In the genomic region with DNA sequence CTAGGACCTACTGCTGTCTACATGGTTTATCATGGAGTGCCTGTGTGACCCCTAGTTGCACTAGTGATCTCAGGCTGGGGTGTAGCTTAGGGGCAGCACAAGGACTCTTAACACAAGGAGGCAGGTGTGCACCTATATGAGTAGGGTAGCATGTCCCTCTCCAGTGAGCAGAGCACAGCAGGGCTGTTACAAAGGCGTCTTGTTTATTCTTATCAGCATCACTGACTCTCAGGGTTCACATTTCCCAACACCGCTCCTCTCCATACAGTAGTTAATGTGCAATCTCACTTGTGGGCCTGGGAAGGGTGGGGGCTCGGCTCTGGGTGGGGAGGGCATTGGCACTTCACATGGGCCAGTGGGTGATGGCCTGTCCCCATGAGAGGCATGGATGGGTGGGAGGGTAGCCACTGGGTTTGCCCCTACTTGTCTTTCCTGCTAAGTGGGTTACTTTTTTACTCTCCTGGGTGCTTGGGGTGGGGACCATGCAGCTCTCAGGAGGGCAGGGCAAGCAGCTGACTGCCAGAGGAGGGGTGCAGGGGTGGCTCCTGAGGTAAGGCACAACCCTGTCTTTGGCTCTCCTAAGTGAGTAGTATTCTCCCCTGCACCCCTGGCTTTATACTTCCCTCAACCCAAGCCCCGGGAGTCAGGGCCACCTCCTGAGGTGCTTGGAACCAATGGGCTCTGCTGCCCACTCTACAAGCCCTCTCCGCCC, we compare ENCODE assay signal across 7 mouse cellular contexts. TPM values are rescaled to one million over a fixed set of nuclear protein-coding genes. Genes with fewer than 3 reads are reported as not detected.
A peak's percentile ranks its signal among the peaks of the same experiment; 100 is the strongest.
DNase-seq lines count a peak whose midpoint lies in the region; ATAC-seq lines count a peak whose summit lies in the region.
"Not testable (repeated sequence)": the region's sequence is repeated elsewhere in the genome, so short reads cannot be mapped to it uniquely, and the experiment has no call there.

No protein-coding gene starts in this region.

- H3K36me3 ChIP-seq in forebrain, embryonic 11.5 days (ENCODE audit: control insufficient read depth, insufficient read depth, low read length) = not testable (repeated sequence)
- peaks cover 11% of the 10 kb centered on the region for H3K36me3 ChIP-seq in intestine, embryonic 15.5 days
- peaks cover 43% of the 10 kb centered on the region for H3K36me3 ChIP-seq in kidney, embryonic 14.5 days (ENCODE audit: control insufficient read depth, insufficient read depth, low read length)
- H3K36me3 ChIP-seq in liver, embryonic 13.5 days = peaks cover 43% of the 10 kb centered on the region
- H3K36me3 ChIP-seq in lung, embryonic 16.5 days (ENCODE audit: control insufficient read depth, insufficient read depth, low read length) = peaks cover 28% of the 10 kb centered on the region
- peaks cover 29% of the 10 kb centered on the region for H3K36me3 ChIP-seq in stomach, embryonic 15.5 days

- WGBS in forebrain, embryonic 11.5 days = 92% methylated on average over 5 of the region's 5 CpGs
- WGBS in intestine, embryonic 15.5 days = 77% methylated on average over 5 of the region's 5 CpGs
- 78% methylated on average over 5 of the region's 5 CpGs for WGBS in kidney, embryonic 14.5 days
- WGBS in liver, embryonic 13.5 days (ENCODE audit: insufficient replicate concordance) = 58% methylated on average over 5 of the region's 5 CpGs
- WGBS in lung, embryonic 16.5 days = 68% methylated on average over 5 of the region's 5 CpGs
- 78% methylated on average over 5 of the region's 5 CpGs for WGBS in stomach, embryonic 15.5 days

- H3K9me3 ChIP-seq in forebrain, embryonic 11.5 days (ENCODE audit: control insufficient read depth, low read length); intestine, embryonic 15.5 days; kidney, embryonic 14.5 days (ENCODE audit: control insufficient read depth, low read length); liver, embryonic 13.5 days (replicated peaks); lung, embryonic 16.5 days (ENCODE audit: control insufficient read depth, low read length); stomach, embryonic 15.5 days: not testable (repeated sequence)

- not testable (repeated sequence) for H3K4me3 ChIP-seq in forebrain, embryonic 11.5 days (ENCODE audit: low read depth, low read length); intestine, embryonic 15.5 days (replicated peaks); kidney, embryonic 14.5 days (ENCODE audit: low read length); liver, embryonic 13.5 days (replicated peaks); lung, embryonic 16.5 days (ENCODE audit: low read length); stomach, embryonic 15.5 days (replicated peaks)

- not testable (repeated sequence) for H3K27me3 ChIP-seq in forebrain, embryonic 11.5 days (ENCODE audit: control insufficient read depth, insufficient read depth, low read length); intestine, embryonic 15.5 days (replicated peaks); kidney, embryonic 14.5 days (ENCODE audit: control insufficient read depth, insufficient read depth, low read length); liver, embryonic 13.5 days; lung, embryonic 16.5 days (ENCODE audit: control insufficient read depth, insufficient read depth, low read depth, low read length); stomach, embryonic 15.5 days (replicated peaks)

- H3K9ac ChIP-seq in forebrain, embryonic 11.5 days (ENCODE audit: low read length); intestine, embryonic 15.5 days; kidney, embryonic 14.5 days (ENCODE audit: low read depth, low read length); lung, embryonic 16.5 days (ENCODE audit: low read length); stomach, embryonic 15.5 days: not testable (repeated sequence)
- H3K9ac ChIP-seq in liver, embryonic 13.5 days = 0 out of 2 replicates have a peak overlapping the region, but pooled peaks have one; percentile 8

- not testable (repeated sequence) for ATAC-seq in forebrain, embryonic 11.5 days (replicated peaks; ENCODE audit: low FRiP score)
- peak; percentile 80 for ATAC-seq in intestine, embryonic 15.5 days
- ATAC-seq in kidney, embryonic 14.5 days (ENCODE audit: low FRiP score, low TSS enrichment) = peak; percentile 33; the same call in 1 of the 2 replicates
- ATAC-seq in liver, embryonic 13.5 days (ENCODE audit: low read depth) = peak; percentile 49
- peak; percentile 56 for ATAC-seq in lung, embryonic 16.5 days (ENCODE audit: low read depth)
- peak; percentile 15; the same call in 1 of the 2 replicates for ATAC-seq in stomach, embryonic 15.5 days (ENCODE audit: insufficient read depth, low FRiP score, low read depth)

- DNase-seq in forebrain, embryonic 11.5 days (ENCODE audit: low spot score); liver, embryonic 13.5 days: not testable (repeated sequence)
- DNase-seq in kidney, postnatal 36 days = peak; percentile 27 to 51

- H3K4me1 ChIP-seq in forebrain, embryonic 11.5 days (replicated peaks; ENCODE audit: control insufficient read depth, insufficient read depth, low read length); intestine, embryonic 15.5 days (replicated peaks); kidney, embryonic 14.5 days (ENCODE audit: control insufficient read depth, insufficient read depth, low read length); lung, embryonic 16.5 days (replicated peaks; ENCODE audit: control insufficient read depth, insufficient read depth, low read length); stomach, embryonic 15.5 days: not testable (repeated sequence)
- H3K4me1 ChIP-seq in liver, embryonic 13.5 days (replicated peaks) = peaks cover 58% of the 10 kb centered on the region

- H3K27ac ChIP-seq in forebrain, embryonic 11.5 days (ENCODE audit: low read depth, low read length) = 0 out of 2 replicates have a peak overlapping the region, but pooled peaks have one; percentile 25
- H3K27ac ChIP-seq in intestine, embryonic 15.5 days = peak overlapping the region; percentile 67
- H3K27ac ChIP-seq in kidney, embryonic 14.5 days (ENCODE audit: low read depth, low read length) = not testable (repeated sequence)
- H3K27ac ChIP-seq in liver, embryonic 13.5 days = peak overlapping the region; percentile 25
- 0 out of 2 replicates have a peak overlapping the region, but pooled peaks have one; percentile 18 for H3K27ac ChIP-seq in lung, embryonic 16.5 days (ENCODE audit: low read length)
- peak overlapping the region; percentile 44; the same call in 1 of the 2 replicates for H3K27ac ChIP-seq in stomach, embryonic 15.5 days

- not testable (repeated sequence) for H3K4me2 ChIP-seq in forebrain, embryonic 11.5 days (ENCODE audit: low read depth, low read length, severe bottlenecking); intestine, embryonic 15.5 days (replicated peaks); kidney, embryonic 14.5 days (replicated peaks; ENCODE audit: low read depth, low read length); liver, embryonic 13.5 days; lung, embryonic 16.5 days (ENCODE audit: low read depth, low read length); stomach, embryonic 15.5 days

RNA-seq across cellular contexts. Expression of a gene that starts 7.8 kb away (rescaled TPM):
- polyA plus RNA-seq in forebrain, embryonic 11.5 days (2014; fragmentation: Nextera tagmentation; extraction: Ambion mirVana) = 67.3 and 68.7 TPM in 2 replicates
- polyA plus RNA-seq in intestine, embryonic 15.5 days (2015; fragmentation: Nextera tagmentation; extraction: Ambion mirVana) = 84.2 and 85.5 TPM in 2 replicates
- polyA plus RNA-seq in kidney, embryonic 14.5 days (2014; fragmentation: Nextera tagmentation; extraction: Ambion mirVana) = 81.9 and 88.9 TPM in 2 replicates
- 20.5 and 24.1 TPM in 2 replicates for polyA plus RNA-seq in liver, embryonic 13.5 days (2015; fragmentation: Nextera tagmentation; extraction: Ambion mirVana)
- 83.2 and 87.4 TPM in 2 replicates for polyA plus RNA-seq in lung, embryonic 16.5 days (2015; fragmentation: Nextera tagmentation; extraction: Ambion mirVana)
- polyA plus RNA-seq in stomach, embryonic 15.5 days (2015; fragmentation: Nextera tagmentation; extraction: Ambion mirVana) = 86.4 and 90.3 TPM in 2 replicates

RNA-seq across cellular contexts. Expression of a gene that starts 15.7 kb away (rescaled TPM):
- 52.7 and 72.3 TPM in 2 replicates for polyA plus RNA-seq in forebrain, embryonic 11.5 days (2014; fragmentation: Nextera tagmentation; extraction: Ambion mirVana)
- polyA plus RNA-seq in intestine, embryonic 15.5 days (2015; fragmentation: Nextera tagmentation; extraction: Ambion mirVana) = 59.9 and 68.3 TPM in 2 replicates
- 65.4 and 82.3 TPM in 2 replicates for polyA plus RNA-seq in kidney, embryonic 14.5 days (2014; fragmentation: Nextera tagmentation; extraction: Ambion mirVana)
- 45.9 and 46.8 TPM in 2 replicates for polyA plus RNA-seq in liver, embryonic 13.5 days (2015; fragmentation: Nextera tagmentation; extraction: Ambion mirVana)
- 54.7 and 58.8 TPM in 2 replicates for polyA plus RNA-seq in lung, embryonic 16.5 days (2015; fragmentation: Nextera tagmentation; extraction: Ambion mirVana)
- polyA plus RNA-seq in stomach, embryonic 15.5 days (2015; fragmentation: Nextera tagmentation; extraction: Ambion mirVana) = 56.2 and 63.9 TPM in 2 replicates

RNA-seq across cellular contexts. Expression of a gene that starts 17.2 kb away (rescaled TPM):
- polyA plus RNA-seq in forebrain, embryonic 11.5 days (2014; fragmentation: Nextera tagmentation; extraction: Ambion mirVana) = 34.6 and 37.7 TPM in 2 replicates
- polyA plus RNA-seq in intestine, embryonic 15.5 days (2015; fragmentation: Nextera tagmentation; extraction: Ambion mirVana) = 14.8 and 17.0 TPM in 2 replicates
- 28.1 and 33.1 TPM in 2 replicates for polyA plus RNA-seq in kidney, embryonic 14.5 days (2014; fragmentation: Nextera tagmentation; extraction: Ambion mirVana)
- polyA plus RNA-seq in liver, embryonic 13.5 days (2015; fragmentation: Nextera tagmentation; extraction: Ambion mirVana) = 6.9 and 7.6 TPM in 2 replicates
- 16.9 and 19.5 TPM in 2 replicates for polyA plus RNA-seq in lung, embryonic 16.5 days (2015; fragmentation: Nextera tagmentation; extraction: Ambion mirVana)
- polyA plus RNA-seq in stomach, embryonic 15.5 days (2015; fragmentation: Nextera tagmentation; extraction: Ambion mirVana) = 15.8 and 17.4 TPM in 2 replicates

RNA-seq across cellular contexts. Expression of a gene that starts 30.8 kb away (rescaled TPM):
- polyA plus RNA-seq in forebrain, embryonic 11.5 days (2014; fragmentation: Nextera tagmentation; extraction: Ambion mirVana) = 5.0 and 5.7 TPM in 2 replicates
- 5.1 and 5.5 TPM in 2 replicates for polyA plus RNA-seq in intestine, embryonic 15.5 days (2015; fragmentation: Nextera tagmentation; extraction: Ambion mirVana)
- polyA plus RNA-seq in kidney, embryonic 14.5 days (2014; fragmentation: Nextera tagmentation; extraction: Ambion mirVana) = 6.3 and 8.9 TPM in 2 replicates
- 61.2 and 61.3 TPM in 2 replicates for polyA plus RNA-seq in liver, embryonic 13.5 days (2015; fragmentation: Nextera tagmentation; extraction: Ambion mirVana)
- polyA plus RNA-seq in lung, embryonic 16.5 days (2015; fragmentation: Nextera tagmentation; extraction: Ambion mirVana) = 11.4 and 12.5 TPM in 2 replicates
- polyA plus RNA-seq in stomach, embryonic 15.5 days (2015; fragmentation: Nextera tagmentation; extraction: Ambion mirVana) = 7.1 and 9.7 TPM in 2 replicates

RNA-seq across cellular contexts. Expression of a gene that starts 52.4 kb away (rescaled TPM):
- 3.0 and 3.1 TPM in 2 replicates for polyA plus RNA-seq in forebrain, embryonic 11.5 days (2014; fragmentation: Nextera tagmentation; extraction: Ambion mirVana)
- 3.1 and 3.7 TPM in 2 replicates for polyA plus RNA-seq in intestine, embryonic 15.5 days (2015; fragmentation: Nextera tagmentation; extraction: Ambion mirVana)
- polyA plus RNA-seq in kidney, embryonic 14.5 days (2014; fragmentation: Nextera tagmentation; extraction: Ambion mirVana) = 1.7 and 2.8 TPM in 2 replicates
- 9.6 and 10.0 TPM in 2 replicates for polyA plus RNA-seq in liver, embryonic 13.5 days (2015; fragmentation: Nextera tagmentation; extraction: Ambion mirVana)
- polyA plus RNA-seq in lung, embryonic 16.5 days (2015; fragmentation: Nextera tagmentation; extraction: Ambion mirVana) = 3.1 and 3.7 TPM in 2 replicates
- polyA plus RNA-seq in stomach, embryonic 15.5 days (2015; fragmentation: Nextera tagmentation; extraction: Ambion mirVana) = 3.5 and 4.1 TPM in 2 replicates
